Mouse (Mus musculus) brain, embryonic 14.5 days (tissue): ENCODE data around the gene B3gnt4.

Experiments used
- CTCF ChIP-seq: fragments of 200-500 bp; IDR thresholded peaks from 2 replicates; pipeline ENCODE4 v1.5.1; 2012; ENCODE audit warnings: inconsistent platforms, mild to moderate bottlenecking, moderate library complexity, borderline replicate concordance; ENCODE audit not compliant: insufficient read depth, insufficient read length; ENCODE audit errors: extremely low read depth
- POLR2A ChIP-seq: fragments of 200-500 bp; IDR thresholded peaks from 2 replicates; pipeline ENCODE4 v1.6.1; 2012; ENCODE audit warnings: mild to moderate bottlenecking, inconsistent platforms, borderline replicate concordance; ENCODE audit not compliant: poor library complexity, insufficient read depth, insufficient read length, severe bottlenecking; ENCODE audit errors: extremely low read depth

GRCm38 (mm10) chr5:123555693-123556092, 45.4 kb downstream of the B3gnt4 start:
- TF ChIP-seq CTCF (no peak), POLR2A (no peak)
